Mouse (Mus musculus) forebrain, embryonic 13.5 days (tissue): ENCODE measurements around the gene Ppm1k. TPM values are rescaled to one million over a fixed set of nuclear protein-coding genes. Genes with fewer than 3 reads are reported as not detected.
"Not testable (repeated sequence)": the region's sequence is repeated elsewhere in the genome, so short reads cannot be mapped to it uniquely, and the experiment has no call there.

ENCODE experiments used
- ATAC-seq: fragments of 200-750 bp; cut with Nextera tagmentation; 2 replicates; pipeline ENCODE4 v1.8.0; 2017
- H3K27ac ChIP-seq: fragments of 300-500 bp; sonication (generic); 2 replicates; pipeline ENCODE4 v1.5.1; 2015; ENCODE audit warnings: inconsistent platforms, mild to moderate bottlenecking, moderate library complexity
- H3K27me3 ChIP-seq: fragments of 300-500 bp; sonication (generic); 2 replicates; pipeline ENCODE4 v1.6.1; 2015; ENCODE audit warnings: mild to moderate bottlenecking, inconsistent platforms
- H3K36me3 ChIP-seq: fragments of 300-500 bp; sonication (generic); 2 replicates; pipeline ENCODE4 v1.6.1; 2015; ENCODE audit warnings: mild to moderate bottlenecking, inconsistent platforms; ENCODE audit not compliant: poor library complexity, severe bottlenecking
- H3K4me1 ChIP-seq: fragments of 300-500 bp; sonication (generic); 2 replicates; pipeline ENCODE4 v1.6.1; 2015; ENCODE audit warnings: inconsistent platforms
- H3K4me2 ChIP-seq: fragments of 300-500 bp; sonication (generic); 2 replicates; pipeline ENCODE4 v1.6.1; 2015; ENCODE audit warnings: inconsistent platforms, mild to moderate bottlenecking, moderate library complexity
- H3K4me3 ChIP-seq: fragments of 300-500 bp; sonication (generic); 2 replicates; pipeline ENCODE4 v1.5.1; 2015; ENCODE audit warnings: mild to moderate bottlenecking, inconsistent platforms
- H3K9ac ChIP-seq: fragments of 300-500 bp; sonication (generic); 2 replicates; pipeline ENCODE4 v1.6.1; 2015; ENCODE audit warnings: mild to moderate bottlenecking, inconsistent platforms
- H3K9me3 ChIP-seq: fragments of 300-500 bp; sonication (generic); replicated peaks from 2 replicates; pipeline ENCODE4 v1.6.1; 2016; ENCODE audit warnings: inconsistent platforms
- WGBS: fragments of 180-500 bp; shearing (Covaris S2); methylation state at CpG from one replicate; pipeline ENCODE4 v1.1.7; 2015; 5-methylcytosine and 5-hydroxymethylcytosine counted together
- polyA plus RNA-seq: library from polyadenylated mRNA; unstranded; fragments of >200 nt; fragmentation: Nextera tagmentation; extraction: Ambion mirVana; gene quantifications from 2 replicates; pipeline ENCODE4 v1.2.1, GENCODE M21; 2015

Gene Ppm1k
- polyA plus RNA-seq, 1 experiment from 2014 or later: 6.6 TPM

DNA sequence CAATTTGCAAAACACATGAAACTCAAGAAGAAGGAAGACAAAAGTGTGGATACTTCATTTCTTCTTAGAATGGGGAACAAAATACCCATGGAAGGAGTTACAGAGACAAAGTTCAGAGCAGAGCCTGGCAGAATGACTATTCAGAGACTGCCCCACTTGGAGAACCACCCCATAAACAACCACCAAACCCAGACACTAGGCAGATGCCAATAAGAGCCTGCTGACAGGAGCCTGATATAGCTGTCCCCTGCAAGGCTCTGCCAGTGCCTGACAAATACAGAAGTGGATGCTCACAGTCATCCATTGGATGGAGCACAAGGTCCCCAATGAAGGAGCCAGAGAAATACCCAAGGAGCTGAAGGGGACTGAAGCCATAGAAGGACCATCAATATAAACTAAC, 8.3 kb upstream of the Ppm1k start:
- not testable (repeated sequence) for H3K4me3 ChIP-seq, H3K4me2 ChIP-seq, ATAC-seq, H3K9me3 ChIP-seq, H3K27ac ChIP-seq, H3K4me1 ChIP-seq, H3K9ac ChIP-seq, H3K27me3 ChIP-seq, H3K36me3 ChIP-seq

- no peaks in the 10 kb centered on the region for H3K4me1 ChIP-seq
Measured at GRCm38 (mm10) chr6:57541737-57542335, 6.6 kb upstream of the Ppm1k start.

GRCm38 (mm10) chr6:57540950-57541498, 5.8 kb upstream of the Ppm1k start:
- H3K9me3 ChIP-seq: no peaks in the 10 kb centered on the region
- WGBS: 83% methylated on average over 5 of the region's 5 CpGs
- no peaks in the 10 kb centered on the region for H3K36me3 ChIP-seq
- H3K4me1 ChIP-seq: no peaks in the 10 kb centered on the region
- H3K27ac ChIP-seq: no peak overlapping the region
- H3K4me2 ChIP-seq: no peak overlapping the region
- H3K27me3 ChIP-seq: no peaks in the 10 kb centered on the region
- no peak overlapping the region for H3K9ac ChIP-seq
- no peak overlapping the region for H3K4me3 ChIP-seq
- no peak for ATAC-seq

More at GRCm38 (mm10) chr6:57541737-57542335, 6.6 kb upstream of the Ppm1k start:
- Histone ChIP-seq H3K9me3 (no peaks in the 10 kb centered on the region), H3K4me3 (no peak overlapping the region), H3K9ac (no peak overlapping the region), H3K27ac (no peak overlapping the region), H3K36me3 (no peaks in the 10 kb centered on the region), H3K4me2 (no peak overlapping the region), H3K27me3 (no peaks in the 10 kb centered on the region)
- no peak for ATAC-seq
- 90% methylated on average over 1 of the region's 1 CpGs for WGBS

DNA sequence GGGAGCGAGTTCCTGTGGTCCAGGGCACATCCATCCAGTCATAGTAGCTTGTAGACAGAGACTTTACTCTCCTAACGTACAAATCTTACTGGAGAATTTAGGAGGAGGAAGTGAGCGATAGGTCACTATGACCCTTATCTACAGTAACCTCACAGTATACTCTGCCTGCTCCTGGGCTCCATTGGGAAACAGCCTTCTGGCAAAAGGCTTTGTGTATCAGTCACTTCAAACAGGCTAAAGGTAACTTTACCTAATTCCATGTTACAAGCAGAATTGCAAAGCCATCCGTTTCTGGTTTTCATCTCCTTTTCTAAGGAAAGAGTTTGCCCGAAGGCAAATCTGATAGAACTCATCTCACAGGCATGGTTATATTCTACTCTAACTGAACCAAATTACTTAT, 2.6 kb upstream of the Ppm1k start:
- Histone ChIP-seq H3K36me3 (no peaks in the 10 kb centered on the region), H3K9ac (no peak overlapping the region), H3K27ac (no peak overlapping the region), H3K4me3 (no peak overlapping the region), H3K27me3 (no peaks in the 10 kb centered on the region), H3K4me2 (no peak overlapping the region), H3K4me1 (peaks cover 14% of the 10 kb centered on the region), H3K9me3 (no peaks in the 10 kb centered on the region)
- WGBS: 93% methylated on average over 5 of the region's 5 CpGs
- no peak for ATAC-seq

- peak overlapping the region; percentile 67 for H3K4me3 ChIP-seq
- H3K9me3 ChIP-seq: no peaks in the 10 kb centered on the region
- no peaks in the 10 kb centered on the region for H3K27me3 ChIP-seq
- peak overlapping the region; percentile 79 for H3K9ac ChIP-seq
- H3K36me3 ChIP-seq: no peaks in the 10 kb centered on the region
- ATAC-seq: peak; percentile 63
- WGBS: 27% methylated on average over 14 of the region's 14 CpGs
- H3K27ac ChIP-seq: no peak overlapping the region
- peaks cover 14% of the 10 kb centered on the region for H3K4me1 ChIP-seq
- H3K4me2 ChIP-seq: peak overlapping the region; percentile 68
Measured at GRCm38 (mm10) chr6:57535971-57536669, 852 bp upstream of the Ppm1k start.

DNA sequence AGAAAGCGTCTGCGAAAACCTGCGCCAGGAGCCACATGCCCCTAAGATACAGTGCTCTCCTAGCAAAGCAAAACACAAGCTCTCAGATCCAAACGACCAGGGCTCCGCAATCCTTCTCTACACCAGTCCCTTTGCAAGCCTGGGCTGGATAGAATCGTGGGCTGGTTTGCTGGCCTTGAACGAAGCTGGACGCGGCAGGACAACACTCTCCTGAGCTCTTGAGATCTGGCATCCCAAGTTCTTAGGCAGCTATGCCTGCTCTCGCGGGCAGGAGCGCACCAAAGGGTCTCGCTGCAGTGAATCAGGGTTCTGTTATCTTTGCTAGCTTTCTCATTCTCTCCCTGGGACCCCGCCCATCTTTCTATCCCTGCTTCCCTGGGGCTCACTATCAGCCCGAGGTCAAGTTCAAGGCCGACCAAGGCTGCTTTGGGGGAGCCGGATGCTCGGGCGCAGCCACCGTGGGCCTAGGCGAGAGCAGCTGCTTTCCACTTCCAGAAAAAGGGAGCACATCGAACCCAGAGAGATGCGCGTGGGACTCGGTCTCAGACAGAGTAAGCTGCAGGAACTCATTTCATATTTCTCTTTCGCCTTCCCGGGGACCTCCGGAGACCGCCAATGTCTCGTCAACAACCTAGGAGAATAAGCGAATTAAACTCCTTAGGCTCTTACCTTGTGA, 519 bp downstream of the Ppm1k start:
- Histone ChIP-seq H3K36me3 (no peaks in the 10 kb centered on the region), H3K27ac (peak overlapping the region; percentile 68)

GRCm38 (mm10) chr6:57534231-57534610, 1.0 kb downstream of the Ppm1k start:
- Histone ChIP-seq H3K4me2 (peak overlapping the region; percentile 68), H3K9me3 (no peaks in the 10 kb centered on the region), H3K27me3 (no peaks in the 10 kb centered on the region), H3K9ac (peak overlapping the region; percentile 79), H3K36me3 (no peaks in the 10 kb centered on the region), H3K27ac (no peak overlapping the region), H3K4me3 (peak overlapping the region; percentile 67), H3K4me1 (peaks cover 14% of the 10 kb centered on the region)
- no peak for ATAC-seq
- WGBS: 8% methylated on average over 8 of the region's 8 CpGs

More for the DNA sequence above, 519 bp downstream of the Ppm1k start:
- under 1% methylated on average over 31 of the region's 31 CpGs for WGBS
- peak overlapping the region; percentile 79 for H3K9ac ChIP-seq
- no peaks in the 10 kb centered on the region for H3K27me3 ChIP-seq
- H3K4me2 ChIP-seq: peak overlapping the region; percentile 68
- peak; percentile 46 for ATAC-seq
- peak overlapping the region; percentile 67 for H3K4me3 ChIP-seq
- peaks cover 14% of the 10 kb centered on the region for H3K4me1 ChIP-seq
- no peaks in the 10 kb centered on the region for H3K9me3 ChIP-seq

GRCm38 (mm10) chr6:57533410-57533809, 1.9 kb downstream of the Ppm1k start:
- ATAC-seq: no peak
- 73% methylated on average over 2 of the region's 2 CpGs for WGBS
- 0 out of 2 replicates have a peak overlapping the region, but pooled peaks have one; percentile 67 for H3K4me3 ChIP-seq

GRCm38 (mm10) chr6:57532022-57532421, 3.2 kb downstream of the Ppm1k start:
- H3K4me1 ChIP-seq: peaks cover 14% of the 10 kb centered on the region
- H3K36me3 ChIP-seq: no peaks in the 10 kb centered on the region
- H3K4me2 ChIP-seq: no peak overlapping the region
- 81% methylated on average over 1 of the region's 1 CpGs for WGBS
- no peak overlapping the region for H3K4me3 ChIP-seq
- H3K27me3 ChIP-seq: no peaks in the 10 kb centered on the region
- no peak for ATAC-seq
- no peak overlapping the region for H3K27ac ChIP-seq
- H3K9ac ChIP-seq: no peak overlapping the region
- H3K9me3 ChIP-seq: no peaks in the 10 kb centered on the region

More at GRCm38 (mm10) chr6:57533410-57533809, 1.9 kb downstream of the Ppm1k start:
- peaks cover 14% of the 10 kb centered on the region for H3K4me1 ChIP-seq
- H3K36me3 ChIP-seq: no peaks in the 10 kb centered on the region
- no peaks in the 10 kb centered on the region for H3K27me3 ChIP-seq
- no peak overlapping the region for H3K27ac ChIP-seq
- no peaks in the 10 kb centered on the region for H3K9me3 ChIP-seq
- H3K9ac ChIP-seq: 0 out of 2 replicates have a peak overlapping the region, but pooled peaks have one; percentile 13
- H3K4me2 ChIP-seq: peak overlapping the region; percentile 68

- no peaks in the 10 kb centered on the region for H3K36me3 ChIP-seq
- no peaks in the 10 kb centered on the region for H3K27me3 ChIP-seq
- no peak overlapping the region for H3K9ac ChIP-seq
- H3K4me2 ChIP-seq: no peak overlapping the region
- no peaks in the 10 kb centered on the region for H3K9me3 ChIP-seq
- no peak for ATAC-seq
- H3K4me3 ChIP-seq: no peak overlapping the region
- 90% methylated on average over 1 of the region's 1 CpGs for WGBS
- peaks cover 14% of the 10 kb centered on the region for H3K4me1 ChIP-seq
- H3K27ac ChIP-seq: no peak overlapping the region
Measured at GRCm38 (mm10) chr6:57531441-57531840, 3.8 kb downstream of the Ppm1k start.

DNA sequence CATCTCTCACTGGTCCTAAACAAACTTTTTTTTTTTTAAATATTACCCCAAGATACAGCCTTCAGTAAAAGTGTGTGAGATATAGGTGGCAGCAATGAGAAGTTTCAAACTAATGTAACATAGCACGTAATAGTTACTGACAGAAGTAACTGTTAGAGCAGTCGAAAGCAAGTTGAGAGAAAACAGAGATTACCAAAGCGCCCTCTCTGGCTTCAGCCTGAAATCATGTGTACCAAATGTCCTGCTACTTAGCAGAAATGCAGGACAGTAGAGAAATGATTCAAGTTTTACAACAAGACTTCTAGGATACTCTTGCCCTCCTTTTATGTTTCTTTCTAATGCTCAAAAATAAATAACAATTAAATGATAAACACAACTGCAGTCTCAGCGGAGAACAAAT, 4.3 kb downstream of the Ppm1k start:
- H3K4me3 ChIP-seq: no peak overlapping the region
- H3K27ac ChIP-seq: no peak overlapping the region
- no peak for ATAC-seq
- no peaks in the 10 kb centered on the region for H3K9me3 ChIP-seq
- no peaks in the 10 kb centered on the region for H3K36me3 ChIP-seq
- H3K4me1 ChIP-seq: peaks cover 14% of the 10 kb centered on the region
- 79% methylated on average over 4 of the region's 4 CpGs for WGBS
- no peaks in the 10 kb centered on the region for H3K27me3 ChIP-seq
- no peak overlapping the region for H3K4me2 ChIP-seq
- no peak overlapping the region for H3K9ac ChIP-seq

DNA sequence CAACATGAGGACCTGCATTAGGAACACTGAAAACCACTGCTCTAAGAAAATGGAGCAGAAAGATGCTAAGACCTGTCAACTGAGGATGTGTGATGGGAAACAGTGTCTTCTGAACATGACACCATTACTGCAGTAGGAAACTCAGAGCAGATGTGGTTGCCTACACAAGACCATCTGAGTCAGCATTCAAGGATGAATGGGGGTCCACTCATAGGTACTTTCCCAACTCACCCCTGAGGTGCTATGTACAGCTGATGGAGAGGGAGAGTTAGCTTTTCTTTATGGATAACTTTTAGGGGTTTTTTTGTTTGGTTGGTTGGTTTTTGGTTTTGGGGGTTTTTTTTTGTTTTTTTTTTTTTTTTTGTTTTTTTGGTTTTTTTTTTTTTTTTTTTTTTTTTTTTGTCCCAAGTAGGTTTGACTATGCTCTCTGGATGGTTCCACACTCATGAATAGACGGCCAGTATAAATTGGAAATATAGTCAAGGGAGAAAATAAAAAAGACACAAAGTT, 5.9 kb downstream of the Ppm1k start:
- Histone ChIP-seq H3K36me3 (0 out of 2 replicates have a peak, but pooled peaks cover 5% of the 10 kb centered on the region), H3K27me3 (no peaks in the 10 kb centered on the region), H3K4me3 (no peak overlapping the region), H3K9me3 (no peaks in the 10 kb centered on the region), H3K4me1 (peaks cover 14% of the 10 kb centered on the region), H3K4me2 (no peak overlapping the region), H3K9ac (no peak overlapping the region), H3K27ac (no peak overlapping the region)
- WGBS: 93% methylated on average over 1 of the region's 1 CpGs
- ATAC-seq: no peak
